Mouse (Mus musculus) olfactory bulb, adult 2 months (tissue): Measurements from ENCODE around the gene Abat.

ENCODE experiments used
- CTCF ChIP-seq: fragments of 200-500 bp; IDR thresholded peaks from 2 replicates; pipeline ENCODE4 v1.5.1; 2012; ENCODE audit warnings: low read depth, mild to moderate bottlenecking, low read length, moderate library complexity; ENCODE audit not compliant: insufficient read depth
- POLR2A ChIP-seq: fragments of 200-500 bp; IDR thresholded peaks from 2 replicates; pipeline ENCODE4 v1.6.1; 2012; ENCODE audit warnings: mild to moderate bottlenecking, low read depth, low read length, moderate library complexity; ENCODE audit not compliant: insufficient read depth

DNA sequence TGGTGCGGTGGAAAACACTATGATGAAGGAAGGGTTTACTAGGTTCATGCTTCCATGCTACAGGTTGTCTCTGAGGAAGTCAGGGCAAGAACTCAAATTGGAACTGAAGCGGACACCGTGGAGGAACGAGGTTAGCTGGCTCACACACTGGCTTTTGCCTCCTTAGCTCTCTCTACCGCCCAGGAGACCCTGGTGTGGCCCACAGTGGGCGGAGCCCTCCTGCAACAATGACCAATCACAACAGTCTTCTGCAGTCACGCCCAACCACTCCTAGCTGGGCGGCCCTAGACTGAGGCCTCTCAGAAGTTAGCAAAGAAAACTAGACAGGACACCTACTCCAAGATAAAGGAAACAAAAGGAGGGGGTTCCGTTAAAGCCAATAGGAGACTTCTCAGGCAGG, 36.3 kb downstream of the Abat start:
- no peak for TF ChIP-seq CTCF
- TF ChIP-seq POLR2A = no peak
